Mouse (Mus musculus): ENCODE data around the gene Ethe1.

The Ethe1 gene

GRCm38 (mm10) chr7:24584876-24585275 lies 2.5 kb upstream of the Ethe1 start:
- no peak for DNase-seq

- DNase-seq = no peak
Measured at GRCm38 (mm10) chr7:24585995-24586394, 1.3 kb upstream of the Ethe1 start.

- no peak for DNase-seq
Measured at GRCm38 (mm10) chr7:24586828-24587227, 515 bp upstream of the Ethe1 start.

- peak; percentile 79 for DNase-seq
Measured at GRCm38 (mm10) chr7:24588336-24588735, 993 bp downstream of the Ethe1 start.

- DNase-seq = no peak
Measured at GRCm38 (mm10) chr7:24591735-24592134, 4.4 kb downstream of the Ethe1 start.

- DNase-seq = no peak
Measured at GRCm38 (mm10) chr7:24592163-24592562, 4.8 kb downstream of the Ethe1 start.

GRCm38 (mm10) chr7:24592781-24593180 lies 5.4 kb downstream of the Ethe1 start:
- no peak for DNase-seq

GRCm38 (mm10) chr7:24593621-24594308 lies 6.4 kb downstream of the Ethe1 start:
- DNase-seq = peak; percentile 86

GRCm38 (mm10) chr7:24594309-24594803 lies 7.0 kb downstream of the Ethe1 start:
- DNase-seq = no peak

GRCm38 (mm10) chr7:24595464-24595863 lies 8.1 kb downstream of the Ethe1 start:
- no peak for DNase-seq

- no peak for DNase-seq
Measured at GRCm38 (mm10) chr7:24598121-24598520, 10.8 kb downstream of the Ethe1 start.

- peak; percentile 58 for DNase-seq
Measured at GRCm38 (mm10) chr7:24599211-24600067, 12.1 kb downstream of the Ethe1 start.

GRCm38 (mm10) chr7:24600941-24601597 lies 13.7 kb downstream of the Ethe1 start:
- DNase-seq = peak; percentile 97

- DNase-seq = no peak
Measured at GRCm38 (mm10) chr7:24605561-24605960, 18.2 kb downstream of the Ethe1 start.

- DNase-seq = no peak
Measured at GRCm38 (mm10) chr7:24606046-24606445, 18.7 kb downstream of the Ethe1 start.

GRCm38 (mm10) chr7:24608017-24608416 lies 20.7 kb downstream of the Ethe1 start:
- DNase-seq = peak; percentile 86

- no peak for DNase-seq
Measured at GRCm38 (mm10) chr7:24608561-24608960, 21.2 kb downstream of the Ethe1 start.

- DNase-seq = peak; percentile 68
Measured at GRCm38 (mm10) chr7:24610144-24610878, 23.0 kb downstream of the Ethe1 start, which contains the start of gene Phldb3. TSS of gene Phldb3 (plus strand) at chr7:24610763.

GRCm38 (mm10) chr7:24610879-24611494 lies 23.6 kb downstream of the Ethe1 start:
- peak; percentile 98 for DNase-seq

GRCm38 (mm10) chr7:24611709-24612108 lies 24.4 kb downstream of the Ethe1 start:
- no peak for DNase-seq

GRCm38 (mm10) chr7:24612308-24612910 lies 25.1 kb downstream of the Ethe1 start:
- no peak for DNase-seq

- DNase-seq = no peak
Measured at GRCm38 (mm10) chr7:24614816-24615215, 27.5 kb downstream of the Ethe1 start.

Data from lung, postnatal 36 days (tissue).